Mouse (Mus musculus): ENCODE data around the gene Rad51c.

- TF ChIP-seq POLR2A (IDR thresholded peaks at IDR 0.05; ENCODE audit: insufficient read depth, low read depth, low read length) (no peak), CTCF (IDR thresholded peaks at IDR 0.05; ENCODE audit: insufficient read depth, low read depth, low read length) (no peak)
These were observed 20.2 kb downstream of the Rad51c start for GRCm38 (mm10) chr11:87384551-87384950.
